Mouse (Mus musculus): ENCODE data around the gene Prr5. TPM values are rescaled to one million over a fixed set of nuclear protein-coding genes. Genes with fewer than 3 reads are reported as not detected.

Gene Prr5
- total and polyA plus RNA-seq, 2 experiments from 2014 or later, result 34.2 to 36.6 TPM

DNA sequence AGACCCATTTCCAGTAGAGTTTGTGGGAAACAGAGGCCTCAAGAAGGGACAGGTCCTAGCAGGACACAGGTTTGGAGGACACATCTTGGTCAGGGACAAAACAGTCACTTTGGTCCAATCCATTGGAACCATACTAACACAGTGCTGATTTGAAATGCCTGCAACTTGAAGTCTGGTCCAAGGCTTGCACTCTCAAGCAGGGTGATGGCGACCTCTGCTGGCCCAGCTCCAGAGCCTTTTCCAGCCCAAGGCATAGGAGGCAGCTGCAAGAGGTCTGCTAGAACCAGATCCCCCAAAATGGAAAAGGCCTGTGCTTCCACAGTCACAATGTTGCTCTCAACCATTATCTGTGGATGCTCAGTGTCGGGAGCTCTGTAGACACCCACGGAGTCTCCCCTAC lies 39.7 kb upstream of the Prr5 start:
- no peak overlapping the region for H3K4me3 ChIP-seq (ENCODE audit: low read length)
- H3K4me1 ChIP-seq (ENCODE audit: insufficient read depth, low read length), result peaks cover 18% of the 10 kb centered on the region; the same call in 1 of the 2 replicates
- no peak overlapping the region for H3K4me2 ChIP-seq (ENCODE audit: low read depth, low read length)
- TF ChIP-seq CTCF (IDR thresholded peaks at IDR 0.05; ENCODE audit: low read depth), result peak; percentile 92
- no peaks in the 10 kb centered on the region for H3K9me3 ChIP-seq (ENCODE audit: low read length)
- ATAC-seq (peak; percentile 73), DNase-seq (ENCODE audit: low spot score) (peak; percentile 92)
- H3K36me3 ChIP-seq (ENCODE audit: insufficient read depth, low read length), result no peaks in the 10 kb centered on the region
- H3K9ac ChIP-seq (replicated peaks; ENCODE audit: low read length), result no peak overlapping the region
- 0 out of 2 replicates have a peak, but pooled peaks cover 4% of the 10 kb centered on the region for H3K27me3 ChIP-seq (ENCODE audit: insufficient read depth, low read length)
- no peak overlapping the region for H3K27ac ChIP-seq
- 14% methylated on average over 3 of the region's 3 CpGs for WGBS

DNA sequence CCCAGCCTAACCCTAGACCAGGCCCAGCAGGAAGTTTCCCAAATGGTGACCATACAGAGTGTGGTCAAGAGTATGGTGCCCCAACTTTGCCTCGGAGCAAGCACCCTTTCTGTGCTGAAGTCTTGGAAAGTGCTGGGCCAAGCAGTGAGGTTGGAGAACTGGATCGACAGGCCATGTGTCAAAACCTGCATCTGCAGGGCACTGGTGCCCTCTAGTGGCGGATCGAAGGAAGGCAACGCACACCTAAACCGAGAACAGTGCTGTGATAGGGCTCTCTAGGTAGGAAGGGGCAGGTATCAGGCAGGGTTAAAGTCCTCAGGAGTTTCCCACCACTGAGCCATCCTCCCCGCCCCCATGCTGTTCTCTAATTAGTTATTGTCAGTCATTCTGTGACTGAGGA lies 37.9 kb upstream of the Prr5 start:
- no peak overlapping the region for H3K9ac ChIP-seq (replicated peaks; ENCODE audit: low read length)
- no peaks in the 10 kb centered on the region for H3K9me3 ChIP-seq (ENCODE audit: low read length)
- H3K4me1 ChIP-seq (ENCODE audit: insufficient read depth, low read length), result peaks cover 7% of the 10 kb centered on the region; the same call in 1 of the 2 replicates
- no peak overlapping the region for H3K4me2 ChIP-seq (ENCODE audit: low read depth, low read length)
- H3K27me3 ChIP-seq (ENCODE audit: insufficient read depth, low read length), result 0 out of 2 replicates have a peak, but pooled peaks cover 4% of the 10 kb centered on the region
- no peak overlapping the region for H3K27ac ChIP-seq
- 1% methylated on average over 7 of the region's 7 CpGs for WGBS
- no peak overlapping the region for H3K4me3 ChIP-seq (ENCODE audit: low read length)
- ATAC-seq (peak; percentile 82), DNase-seq (ENCODE audit: low spot score) (peak; percentile 91)
- TF ChIP-seq CTCF (IDR thresholded peaks at IDR 0.05; ENCODE audit: low read depth), result peak; percentile 100
- no peaks in the 10 kb centered on the region for H3K36me3 ChIP-seq (ENCODE audit: insufficient read depth, low read length)

DNA sequence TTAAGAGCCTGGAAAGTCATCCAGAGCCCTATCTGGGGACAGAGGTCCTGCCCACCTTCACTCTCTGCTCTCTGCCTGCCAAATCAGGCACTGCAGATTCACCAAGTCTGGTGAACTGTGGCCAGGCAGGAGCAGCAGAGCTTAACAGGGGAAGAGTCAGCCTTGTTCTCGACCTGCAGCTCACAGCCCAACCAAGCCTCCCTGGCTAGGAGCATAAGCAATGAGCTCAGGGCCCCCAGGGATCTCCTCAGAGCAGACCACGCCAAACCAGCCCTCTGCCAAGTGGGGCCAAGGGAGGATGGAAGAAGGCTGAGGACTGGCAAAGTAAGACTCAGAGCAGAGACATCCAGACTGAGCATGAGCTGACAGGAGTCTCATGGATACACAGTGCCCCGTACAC lies 35.1 kb upstream of the Prr5 start:
- Histone ChIP-seq H3K4me2 (ENCODE audit: low read depth, low read length) (no peak overlapping the region), H3K27ac (no peak overlapping the region), H3K9ac (replicated peaks; ENCODE audit: low read length) (no peak overlapping the region), H3K27me3 (ENCODE audit: insufficient read depth, low read length) (no peaks in the 10 kb centered on the region), H3K4me3 (ENCODE audit: low read length) (no peak overlapping the region), H3K36me3 (ENCODE audit: insufficient read depth, low read length) (no peaks in the 10 kb centered on the region), H3K9me3 (ENCODE audit: low read length) (no peaks in the 10 kb centered on the region), H3K4me1 (ENCODE audit: insufficient read depth, low read length) (no peaks in the 10 kb centered on the region)
- ATAC-seq (no peak), DNase-seq (ENCODE audit: low spot score) (no peak)
- 43% methylated on average over 3 of the region's 3 CpGs for WGBS
- no peak for TF ChIP-seq CTCF (IDR thresholded peaks at IDR 0.05; ENCODE audit: low read depth)

GRCm38 (mm10) chr15:84638405-84638804 lies 31.0 kb upstream of the Prr5 start:
- H3K9me3 ChIP-seq (ENCODE audit: low read length), result no peaks in the 10 kb centered on the region
- no peak overlapping the region; the same call in 1 of the 2 replicates for H3K27ac ChIP-seq
- no peak overlapping the region for H3K9ac ChIP-seq (replicated peaks; ENCODE audit: low read length)
- no peak overlapping the region for H3K4me2 ChIP-seq (ENCODE audit: low read depth, low read length)
- ATAC-seq (no peak), DNase-seq (ENCODE audit: low spot score) (no peak)
- no peaks in the 10 kb centered on the region for H3K36me3 ChIP-seq (ENCODE audit: insufficient read depth, low read length)
- H3K27me3 ChIP-seq (ENCODE audit: insufficient read depth, low read length), result no peaks in the 10 kb centered on the region
- no peak overlapping the region for H3K4me3 ChIP-seq (ENCODE audit: low read length)
- TF ChIP-seq CTCF (IDR thresholded peaks at IDR 0.05; ENCODE audit: low read depth), result no peak
- no peaks in the 10 kb centered on the region for H3K4me1 ChIP-seq (ENCODE audit: insufficient read depth, low read length)

- Histone ChIP-seq H3K36me3 (ENCODE audit: insufficient read depth, low read length) (no peaks in the 10 kb centered on the region), H3K4me2 (ENCODE audit: low read depth, low read length) (no peak overlapping the region), H3K9me3 (ENCODE audit: low read length) (no peaks in the 10 kb centered on the region), H3K4me1 (ENCODE audit: insufficient read depth, low read length) (no peaks in the 10 kb centered on the region), H3K4me3 (ENCODE audit: low read length) (no peak overlapping the region), H3K27me3 (ENCODE audit: insufficient read depth, low read length) (no peaks in the 10 kb centered on the region), H3K9ac (replicated peaks; ENCODE audit: low read length) (no peak overlapping the region), H3K27ac (peak overlapping the region; percentile 59)
- DNase-seq (ENCODE audit: low spot score), result no peak
- ATAC-seq, result no peak
- no peak for TF ChIP-seq CTCF (IDR thresholded peaks at IDR 0.05; ENCODE audit: low read depth)
- WGBS, result 67% methylated on average over 5 of the region's 5 CpGs
Observed at GRCm38 (mm10) chr15:84639072-84639450, 30.4 kb upstream of the Prr5 start.

GRCm38 (mm10) chr15:84639451-84640136 lies 29.8 kb upstream of the Prr5 start:
- H3K4me1 ChIP-seq (ENCODE audit: insufficient read depth, low read length), result no peaks in the 10 kb centered on the region
- no peak for TF ChIP-seq CTCF (IDR thresholded peaks at IDR 0.05; ENCODE audit: low read depth)
- H3K9me3 ChIP-seq (ENCODE audit: low read length), result no peaks in the 10 kb centered on the region
- H3K27me3 ChIP-seq (ENCODE audit: insufficient read depth, low read length), result no peaks in the 10 kb centered on the region
- no peaks in the 10 kb centered on the region for H3K36me3 ChIP-seq (ENCODE audit: insufficient read depth, low read length)
- WGBS, result 57% methylated on average over 6 of the region's 6 CpGs
- no peak overlapping the region for H3K4me2 ChIP-seq (ENCODE audit: low read depth, low read length)
- no peak overlapping the region for H3K4me3 ChIP-seq (ENCODE audit: low read length)
- peak; percentile 82 for ATAC-seq
- peak overlapping the region; percentile 59 for H3K27ac ChIP-seq
- peak; percentile 57 for DNase-seq (ENCODE audit: low spot score)
- no peak overlapping the region for H3K9ac ChIP-seq (replicated peaks; ENCODE audit: low read length)

- no peak for TF ChIP-seq CTCF (IDR thresholded peaks at IDR 0.05; ENCODE audit: low read depth)
- no peak overlapping the region for H3K4me3 ChIP-seq (ENCODE audit: low read length)
- no peaks in the 10 kb centered on the region for H3K36me3 ChIP-seq (ENCODE audit: insufficient read depth, low read length)
- no peaks in the 10 kb centered on the region for H3K4me1 ChIP-seq (ENCODE audit: insufficient read depth, low read length)
- no peak overlapping the region for H3K4me2 ChIP-seq (ENCODE audit: low read depth, low read length)
- no peaks in the 10 kb centered on the region for H3K27me3 ChIP-seq (ENCODE audit: insufficient read depth, low read length)
- DNase-seq (ENCODE audit: low spot score) (peak; percentile 45), ATAC-seq (peak; percentile 46; the same call in 1 of the 2 replicates)
- H3K27ac ChIP-seq, result peak overlapping the region; percentile 59; the same call in 1 of the 2 replicates
- WGBS, result 56% methylated on average over 6 of the region's 6 CpGs
- no peaks in the 10 kb centered on the region for H3K9me3 ChIP-seq (ENCODE audit: low read length)
- H3K9ac ChIP-seq (replicated peaks; ENCODE audit: low read length), result no peak overlapping the region
Observed at GRCm38 (mm10) chr15:84640722-84641121, 28.7 kb upstream of the Prr5 start.

Data from hindbrain, postnatal 0 days (tissue).